Mouse (Mus musculus): ENCODE measurements around the gene Fam84b.
"Not testable (repeated sequence)": the region's sequence is repeated elsewhere in the genome, so short reads cannot be mapped to it uniquely, and the experiment has no call there.

The Fam84b gene

GRCm38 (mm10) chr15:60853231-60853999 lies at the start of gene Fam84b:
Fam84b (minus strand) TSS chr15:60853778.
- DNase-seq (ENCODE audit: low spot score) = no peak

- no peak for DNase-seq (ENCODE audit: low spot score)
Measured at GRCm38 (mm10) chr15:60898187-60898965, 44.8 kb upstream of the Fam84b start.

DNA sequence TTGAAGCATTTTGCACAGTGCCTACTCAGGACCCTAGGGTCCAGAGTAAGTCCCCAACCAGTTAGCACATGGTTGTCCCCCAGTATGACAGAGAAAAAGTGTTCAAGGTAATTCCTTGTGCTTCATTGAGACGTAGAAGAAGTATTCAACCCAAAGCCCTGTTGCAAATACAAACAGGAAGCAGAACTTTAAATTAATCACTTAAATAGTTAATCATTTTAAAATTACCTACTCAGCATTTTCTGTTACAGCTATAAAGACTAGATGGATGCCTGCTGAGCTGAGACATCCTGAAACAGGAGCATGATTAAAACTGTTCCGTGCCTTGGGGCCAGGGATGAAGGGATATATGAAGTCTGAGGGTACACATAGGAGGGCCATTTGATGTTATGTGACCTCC lies 42.5 kb upstream of the Fam84b start:
- DNase-seq (ENCODE audit: low spot score) = no peak

GRCm38 (mm10) chr15:60892976-60893463 lies 39.4 kb upstream of the Fam84b start:
- DNase-seq (ENCODE audit: low spot score) = no peak

- no peak for DNase-seq (ENCODE audit: low spot score)
Measured at GRCm38 (mm10) chr15:60888724-60889123, 35.1 kb upstream of the Fam84b start.

- no peak for DNase-seq (ENCODE audit: low spot score)
Measured at GRCm38 (mm10) chr15:60875721-60876120, 22.1 kb upstream of the Fam84b start.

DNA sequence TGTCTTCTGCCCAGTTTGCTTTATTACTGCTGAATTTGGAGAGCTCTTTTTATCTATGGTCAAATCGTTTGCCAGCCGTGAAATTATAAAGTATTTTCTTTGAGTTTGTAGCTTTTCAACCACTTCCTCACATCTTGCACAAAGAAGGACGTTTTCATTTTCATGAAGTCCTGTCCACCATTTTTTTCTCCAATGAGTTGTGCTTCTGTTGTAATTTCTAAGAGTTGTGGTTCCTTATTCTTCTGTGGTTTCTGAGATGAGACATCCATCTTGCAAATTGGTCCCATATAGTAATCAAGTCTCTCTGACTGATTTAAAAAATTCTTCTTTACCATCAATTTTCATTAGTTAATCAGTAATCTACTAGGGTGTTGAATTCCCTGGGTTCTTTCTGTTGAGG lies 8.8 kb upstream of the Fam84b start:
- no peak for DNase-seq (ENCODE audit: low spot score)

GRCm38 (mm10) chr15:60855112-60855511 lies 1.5 kb upstream of the Fam84b start:
- DNase-seq (ENCODE audit: low spot score) = no peak

GRCm38 (mm10) chr15:60854151-60854550 lies 573 bp upstream of the Fam84b start:
- DNase-seq (ENCODE audit: low spot score) = no peak

DNA sequence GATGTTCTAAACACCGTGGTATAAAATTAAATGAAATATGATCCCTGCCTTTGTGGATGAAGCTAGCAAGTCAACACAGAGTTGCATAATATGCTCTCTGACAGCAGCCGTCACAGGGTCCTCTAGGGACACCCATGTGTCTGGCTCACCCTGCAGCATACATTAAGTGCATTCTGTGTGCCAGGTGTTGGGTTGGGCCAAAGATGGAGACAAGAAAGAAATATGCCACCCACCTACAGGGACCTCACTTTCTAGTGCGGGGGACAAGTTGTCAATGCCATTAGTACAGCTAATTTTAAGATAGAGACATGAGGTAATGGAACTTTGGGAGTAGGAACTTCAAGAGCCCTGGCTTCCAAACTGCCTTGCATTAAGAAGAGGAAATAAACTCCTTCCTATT lies 4.9 kb downstream of the Fam84b start:
- DNase-seq (ENCODE audit: low spot score) = no peak

- no peak for DNase-seq (ENCODE audit: low spot score)
Measured at GRCm38 (mm10) chr15:60846291-60846690, 7.3 kb downstream of the Fam84b start.

DNA sequence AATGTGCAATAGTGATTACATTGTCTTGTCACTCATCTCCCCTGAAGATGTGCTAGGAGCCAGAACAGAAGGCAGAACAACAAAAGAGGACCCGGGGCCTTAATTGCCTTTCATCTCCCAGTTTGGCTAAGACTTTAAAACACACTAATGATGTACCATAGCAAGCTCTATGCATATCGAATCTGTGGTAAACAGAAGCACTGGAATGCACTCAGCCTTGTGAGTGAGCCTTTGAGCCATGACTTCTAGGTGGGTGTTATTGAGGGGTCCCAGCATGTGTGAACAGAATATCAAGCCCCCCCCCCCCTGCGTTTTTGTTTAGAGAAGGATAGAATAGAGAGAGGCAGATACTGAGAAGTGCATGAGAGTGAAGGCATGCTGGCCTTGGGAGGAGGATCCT lies 7.7 kb downstream of the Fam84b start:
- no peak for DNase-seq (ENCODE audit: low spot score)

DNA sequence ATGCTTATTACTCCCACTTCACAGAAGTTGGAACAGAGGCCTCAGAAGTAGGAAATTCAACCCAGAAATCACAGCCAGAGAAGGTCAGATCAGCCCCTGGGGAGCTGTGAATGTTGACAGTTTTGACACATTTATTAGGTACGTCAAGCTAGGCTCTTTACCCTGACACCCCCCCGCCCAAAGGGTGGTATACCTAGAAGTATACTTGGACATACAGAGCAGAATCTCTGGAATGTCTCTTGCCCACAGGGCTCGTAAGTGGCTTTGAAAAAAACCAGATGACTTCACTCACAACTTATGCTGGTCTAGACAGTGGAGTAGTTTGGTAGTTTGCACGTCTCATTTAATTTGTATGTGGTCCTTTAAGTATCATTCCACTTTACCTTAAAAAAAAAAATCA lies 11.8 kb downstream of the Fam84b start:
- no peak for DNase-seq (ENCODE audit: low spot score)

DNA sequence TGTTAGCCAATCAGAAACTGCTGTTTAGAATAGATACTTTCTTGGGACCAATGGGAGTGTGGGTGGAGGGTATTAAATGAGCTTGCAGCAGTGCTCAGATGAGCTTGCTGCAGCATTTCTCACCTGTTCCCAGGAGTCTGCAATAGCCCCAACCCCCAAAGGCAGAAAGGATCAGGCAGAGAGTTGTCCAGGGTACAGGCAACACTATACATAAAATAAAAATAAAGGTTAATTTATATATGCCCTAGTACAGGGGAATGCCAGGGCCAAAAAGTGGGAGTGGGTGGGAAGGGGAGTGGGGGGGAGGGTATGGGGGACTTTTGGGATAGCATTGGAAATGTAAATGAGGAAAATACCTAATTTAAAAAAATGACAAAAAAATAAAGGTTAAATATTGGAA lies 12.3 kb downstream of the Fam84b start:
- DNase-seq (ENCODE audit: low spot score) = not testable (repeated sequence)

DNA sequence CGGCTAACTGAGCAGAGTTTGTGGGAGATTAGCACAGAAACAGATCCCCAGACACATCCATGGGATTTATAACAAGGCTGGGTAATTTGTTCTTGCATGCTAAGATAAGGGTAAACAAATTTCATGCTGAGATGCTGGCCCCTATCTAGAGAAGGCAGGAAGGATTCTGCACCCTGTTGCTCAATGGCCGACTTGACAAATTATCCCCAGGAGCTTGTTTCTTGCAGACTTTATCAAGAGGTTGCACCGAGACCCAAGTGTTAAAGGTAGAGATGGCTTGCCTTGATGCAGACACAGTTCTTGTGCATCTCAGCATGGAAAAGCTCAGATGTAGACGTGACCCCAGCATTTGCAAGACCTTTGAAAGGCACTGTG lies 13.3 kb downstream of the Fam84b start:
- no peak for DNase-seq (ENCODE audit: low spot score)

DNA sequence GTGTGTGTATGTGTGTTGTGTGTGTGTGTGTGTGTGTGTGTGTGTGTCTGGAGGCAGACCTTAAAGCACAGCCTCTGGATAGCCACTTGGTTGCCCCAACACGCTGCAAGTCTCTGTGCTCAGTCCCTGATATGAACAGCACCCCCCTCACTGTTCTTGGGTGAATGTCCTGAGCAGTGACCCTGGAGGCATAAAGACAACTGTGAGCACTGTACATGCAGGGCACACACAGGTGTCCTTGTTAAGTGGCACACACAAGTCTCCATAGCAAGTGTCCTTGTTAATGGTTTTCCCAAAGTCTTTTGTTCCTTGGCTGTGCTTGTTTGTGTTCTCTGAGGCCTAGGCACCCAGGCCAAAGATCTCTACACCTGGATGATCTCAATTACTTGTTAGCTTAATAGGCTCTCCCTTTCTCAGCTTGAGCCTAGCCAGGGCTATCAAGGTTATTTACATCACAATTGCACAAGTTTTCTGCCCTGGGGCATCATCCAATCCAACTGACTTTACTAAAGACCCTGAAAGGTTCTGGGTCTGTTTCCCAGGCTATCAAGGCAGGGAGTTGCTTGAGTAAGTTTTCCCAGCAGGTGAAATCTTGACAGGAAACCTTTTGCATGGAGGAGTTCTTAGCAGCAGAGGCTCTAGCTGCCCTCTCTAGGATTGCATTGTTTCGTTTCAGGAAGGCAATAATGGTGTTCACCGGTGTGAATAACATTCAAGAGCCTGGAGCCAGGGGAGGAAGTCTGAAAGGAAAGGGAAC lies 13.9 kb downstream of the Fam84b start:
- DNase-seq (ENCODE audit: low spot score) = no peak

DNA sequence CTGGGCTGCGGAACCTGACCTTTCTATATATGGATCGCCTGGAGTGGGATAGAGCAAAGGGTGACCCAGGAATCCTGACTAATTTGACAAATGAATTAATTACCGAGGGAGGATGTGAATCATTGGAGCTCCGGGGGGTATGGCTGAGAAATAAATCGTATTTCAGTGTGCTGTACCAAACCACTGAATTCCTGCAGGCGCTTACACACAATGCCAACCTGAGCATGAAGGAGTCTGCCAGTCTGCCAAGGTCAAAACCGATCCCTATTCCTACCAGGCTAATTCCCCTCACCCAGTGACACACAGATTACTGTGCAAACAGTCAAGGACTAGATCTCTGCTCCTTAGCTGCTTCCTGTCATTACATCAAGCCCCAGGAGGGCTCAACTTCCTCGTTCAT lies 15.4 kb downstream of the Fam84b start:
- no peak for DNase-seq (ENCODE audit: low spot score)

- no peak for DNase-seq (ENCODE audit: low spot score)
Measured at GRCm38 (mm10) chr15:60837719-60838118, 15.9 kb downstream of the Fam84b start.

DNA sequence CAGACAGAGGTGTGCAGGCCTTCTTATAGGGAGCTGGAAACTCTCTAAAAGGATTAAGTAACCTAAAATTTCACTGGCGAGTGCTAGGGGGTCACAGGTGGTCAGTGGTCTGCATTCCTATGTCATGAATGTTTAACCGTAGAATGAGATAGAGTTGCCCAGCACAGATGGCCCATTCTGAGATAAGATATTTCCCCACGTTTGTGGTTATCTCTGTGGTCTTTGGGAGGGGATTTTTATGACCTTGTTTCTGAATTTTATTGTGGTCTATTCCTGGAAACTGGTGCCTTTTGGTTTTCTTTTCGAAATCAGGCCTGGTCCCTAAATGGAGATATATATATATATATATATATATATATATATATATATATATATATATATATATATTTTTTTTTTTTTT lies 17.3 kb downstream of the Fam84b start:
- DNase-seq (ENCODE audit: low spot score) = no peak

DNA sequence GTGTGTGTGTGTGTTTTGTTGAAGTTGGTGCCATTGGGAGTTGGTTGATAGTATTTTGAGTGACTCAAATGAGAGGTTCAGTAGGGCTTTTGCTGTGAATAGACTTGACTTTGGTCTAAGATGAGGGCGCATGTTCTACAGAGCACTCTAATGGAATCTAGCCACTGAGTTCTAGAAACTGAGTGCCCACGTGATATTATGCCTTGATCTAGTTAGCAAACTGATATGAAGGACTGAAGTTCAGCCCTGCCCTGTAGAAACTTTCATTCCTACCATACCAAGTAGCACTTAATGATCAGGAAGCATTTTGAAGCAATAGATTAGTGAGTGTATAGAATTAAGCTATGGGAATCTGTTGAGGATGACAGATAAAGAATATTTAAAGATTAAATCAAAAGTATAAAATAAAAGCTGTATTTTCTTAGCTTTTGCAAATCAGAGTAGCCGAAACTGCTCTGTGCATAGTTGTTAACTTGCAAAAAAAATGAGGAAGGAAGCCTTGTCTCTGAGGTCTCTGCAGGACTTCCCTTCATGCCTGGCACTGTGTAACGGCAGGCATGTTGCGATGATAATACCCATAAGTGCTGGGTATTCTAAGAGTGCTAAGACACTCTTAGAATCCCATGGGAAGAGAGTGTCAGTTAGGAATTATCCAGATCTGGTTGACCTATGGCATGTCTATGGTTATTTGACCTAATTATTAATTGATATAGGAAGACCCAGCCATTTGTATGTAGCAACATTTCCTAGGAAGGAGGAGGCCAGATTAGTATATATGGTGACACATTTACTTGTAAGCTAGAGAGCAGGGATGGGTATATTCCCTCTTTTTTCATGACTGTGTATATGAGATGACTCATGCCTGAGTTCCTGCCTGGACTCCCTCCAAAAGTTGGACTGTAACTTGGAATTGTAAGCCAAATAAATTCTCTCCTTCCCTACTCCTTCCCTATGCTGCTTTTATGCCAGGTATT lies 18.7 kb downstream of the Fam84b start:
- no peak for DNase-seq (ENCODE audit: low spot score)

DNA sequence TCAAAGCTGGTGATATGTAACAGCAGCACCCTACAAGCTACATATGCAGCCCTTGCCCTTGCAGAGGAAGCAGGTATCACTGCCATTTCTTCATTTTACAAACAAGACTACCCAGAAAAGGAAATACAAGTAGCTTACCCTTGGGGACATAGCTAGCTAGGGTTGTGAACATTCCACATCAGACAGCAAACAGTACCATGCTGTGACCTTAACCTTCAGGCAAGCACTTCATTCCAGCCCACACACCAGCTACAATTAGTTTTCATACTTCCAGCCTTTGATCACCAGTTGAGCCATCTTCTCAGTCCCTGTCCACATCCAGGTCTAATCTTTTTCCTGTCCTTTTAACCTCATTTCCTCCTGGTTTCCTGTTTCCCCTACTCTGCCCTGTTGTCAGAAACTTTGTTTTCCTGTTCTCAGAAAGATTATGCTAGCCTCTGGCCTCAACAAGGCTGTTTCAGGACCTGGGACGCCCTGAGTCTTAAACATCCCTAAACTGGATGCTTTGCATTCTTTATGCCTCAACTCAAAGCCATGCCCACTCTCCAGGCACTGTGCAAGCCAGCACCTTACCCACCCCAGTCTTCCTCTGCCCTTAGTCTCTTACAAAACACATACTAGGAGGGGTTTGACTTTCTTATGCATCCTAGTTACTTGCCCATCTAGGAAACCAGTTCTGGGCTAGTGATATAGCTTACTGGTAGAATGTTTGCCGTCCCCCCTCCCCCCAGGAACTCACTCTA lies 19.9 kb downstream of the Fam84b start:
- DNase-seq (ENCODE audit: low spot score) = no peak
